Mouse (Mus musculus) lung, embryonic 14.5 days (tissue): ENCODE data around the gene Prrc2c. TPM values are rescaled to one million over a fixed set of nuclear protein-coding genes. Genes with fewer than 3 reads are reported as not detected.

Experiments
- ATAC-seq: fragments of 200-750 bp; cut with Nextera tagmentation; 2 replicates; pipeline ENCODE4 v1.8.0; 2017; ENCODE audit warnings: mild to moderate bottlenecking, moderate TSS enrichment, moderate library complexity; ENCODE audit not compliant: insufficient read depth
- DNase-seq: peaks from one replicate; pipeline ENCODE4 v3.0.0-alpha.2; 2015
- H3K27ac ChIP-seq: fragments of 300-500 bp; sonication (generic); 2 replicates; pipeline ENCODE4 v1.5.1; 2014; ENCODE audit warnings: low read depth, mild to moderate bottlenecking, moderate library complexity
- H3K27me3 ChIP-seq: fragments of 300-500 bp; sonication (generic); 2 replicates; pipeline ENCODE4 v1.6.1; 2014; ENCODE audit warnings: low read length, control low read depth; ENCODE audit not compliant: insufficient read depth
- H3K36me3 ChIP-seq: fragments of 300-500 bp; sonication (generic); 2 replicates; pipeline ENCODE4 v1.6.1; 2014; ENCODE audit warnings: control low read depth; ENCODE audit not compliant: insufficient read depth
- H3K4me1 ChIP-seq: fragments of 300-500 bp; sonication (generic); 2 replicates; pipeline ENCODE4 v1.6.1; 2014; ENCODE audit warnings: antibody characterized with exemption, control low read depth; ENCODE audit not compliant: insufficient read depth
- H3K4me2 ChIP-seq: fragments of 300-500 bp; sonication (generic); 2 replicates; pipeline ENCODE4 v1.6.1; 2014; ENCODE audit warnings: mild to moderate bottlenecking
- H3K4me3 ChIP-seq: fragments of 300-500 bp; sonication (generic); 2 replicates; pipeline ENCODE4 v1.5.1; 2014; ENCODE audit warnings: low read depth, low read length
- H3K9ac ChIP-seq: fragments of 300-500 bp; sonication (generic); 2 replicates; pipeline ENCODE4 v1.6.1; 2014
- H3K9me3 ChIP-seq: fragments of 300-500 bp; sonication (generic); 2 replicates; pipeline ENCODE4 v1.6.1; 2016; ENCODE audit warnings: low read depth, low read length, control low read depth
- CTCF ChIP-seq: IDR thresholded peaks from 2 replicates; pipeline ENCODE4 v1.5.1; 2016; ENCODE audit warnings: antibody characterized with exemption, low read depth
- WGBS: fragments of 180-500 bp; shearing (Covaris S2); extraction: QIAGEN DNeasy Blood & Tissue Kit; methylation state at CpG from one replicate; pipeline ENCODE4 v1.1.7; 2014; 5-methylcytosine and 5-hydroxymethylcytosine counted together
- polyA plus RNA-seq: library from polyadenylated mRNA; unstranded; fragments of >200 nt; fragmentation: Nextera tagmentation; extraction: Ambion mirVana; gene quantifications from 2 replicates; pipeline ENCODE4 v1.2.1, GENCODE M21; 2014

Gene Prrc2c
- polyA plus RNA-seq, 1 experiment from 2014 or later, result 178 TPM

DNA sequence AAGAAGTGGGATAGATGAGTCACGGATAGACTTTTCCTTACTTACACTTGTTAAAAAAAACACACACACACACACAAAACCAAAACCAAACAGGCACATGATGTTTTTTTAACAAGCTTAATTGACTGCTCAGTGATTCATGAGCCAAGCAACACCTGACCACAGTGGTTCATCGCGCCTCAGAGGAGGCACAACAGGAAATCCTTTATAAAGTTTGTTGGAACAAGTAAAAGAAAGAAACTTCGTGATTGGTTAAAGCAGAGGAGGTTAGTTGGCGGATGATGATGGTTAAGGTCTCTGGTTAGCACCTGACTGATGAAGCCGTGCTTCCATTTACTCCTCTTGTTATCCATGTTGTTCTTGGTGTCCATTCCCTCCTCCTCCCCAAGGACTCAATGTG is 11.7 kb upstream of the Prrc2c start:
- ATAC-seq, result no peak
- no peak for DNase-seq
- H3K9me3 ChIP-seq, result no peaks in the 10 kb centered on the region
- H3K4me1 ChIP-seq, result no peaks in the 10 kb centered on the region
- no peaks in the 10 kb centered on the region for H3K27me3 ChIP-seq
- H3K4me3 ChIP-seq, result no peak overlapping the region
- WGBS, result 81% methylated on average over 6 of the region's 6 CpGs
- no peak overlapping the region for H3K9ac ChIP-seq
- H3K4me2 ChIP-seq, result no peak overlapping the region
- H3K36me3 ChIP-seq, result no peaks in the 10 kb centered on the region
- H3K27ac ChIP-seq, result no peak overlapping the region
- no peak for TF ChIP-seq CTCF

DNA sequence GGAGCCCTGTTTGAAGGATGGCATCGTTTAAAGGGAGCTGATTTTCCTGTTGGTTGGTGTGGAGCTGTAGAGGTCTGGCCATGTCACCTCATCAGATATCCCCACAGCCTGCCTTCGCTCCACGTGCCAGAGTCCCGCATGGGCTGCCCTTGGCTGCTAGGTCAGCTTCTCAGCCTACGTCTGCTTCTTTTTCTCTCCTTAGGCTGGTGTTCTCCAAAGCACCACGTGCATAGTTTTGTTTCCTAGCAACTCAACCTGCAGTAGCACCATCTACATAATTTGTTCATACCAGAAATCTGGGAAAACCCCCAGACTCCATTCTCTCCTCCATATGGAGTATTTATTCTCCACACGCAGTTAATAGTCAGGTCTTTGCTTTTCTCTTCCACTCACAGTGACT is 9.3 kb upstream of the Prrc2c start:
- TF ChIP-seq CTCF, result no peak
- Histone ChIP-seq H3K27me3 (no peaks in the 10 kb centered on the region), H3K4me2 (no peak overlapping the region), H3K4me1 (no peaks in the 10 kb centered on the region), H3K9ac (no peak overlapping the region), H3K36me3 (no peaks in the 10 kb centered on the region), H3K4me3 (no peak overlapping the region), H3K27ac (no peak overlapping the region), H3K9me3 (no peaks in the 10 kb centered on the region)
- ATAC-seq (no peak), DNase-seq (no peak)
- WGBS, result 47% methylated on average over 7 of the region's 7 CpGs

DNA sequence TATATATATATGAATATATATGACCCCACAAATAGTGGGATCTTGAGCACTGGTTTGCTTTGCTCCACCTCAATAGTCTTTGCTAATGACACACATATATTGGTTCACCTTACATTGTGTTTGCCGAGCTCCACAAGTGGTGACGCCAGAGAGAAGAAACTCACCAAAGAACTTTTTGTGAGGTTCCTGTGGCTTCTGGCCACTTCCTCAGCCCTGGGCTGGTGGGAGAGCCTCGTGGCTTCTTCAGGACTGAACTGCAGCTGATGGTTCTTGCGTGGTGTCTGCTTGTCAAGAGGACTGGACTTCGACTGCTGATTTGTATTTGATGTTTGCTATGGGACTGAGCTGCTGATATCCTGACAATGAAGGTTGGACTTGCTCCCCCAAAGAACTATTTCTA is 8.4 kb upstream of the Prrc2c start:
- Histone ChIP-seq H3K9me3 (no peaks in the 10 kb centered on the region), H3K36me3 (no peaks in the 10 kb centered on the region)

GRCm38 (mm10) chr1:162739831-162740394 is 443 bp downstream of the Prrc2c start:
- H3K4me1 ChIP-seq, result peaks cover 9% of the 10 kb centered on the region; the same call in 1 of the 2 replicates
- H3K27ac ChIP-seq, result peak overlapping the region; percentile 100
- TF ChIP-seq CTCF, result no peak
- H3K27me3 ChIP-seq, result no peaks in the 10 kb centered on the region
- H3K36me3 ChIP-seq, result peaks cover 4% of the 10 kb centered on the region
- peak; percentile 88 for ATAC-seq
- H3K4me2 ChIP-seq, result peak overlapping the region; percentile 66
- WGBS, result under 1% methylated on average over 58 of the region's 58 CpGs
- H3K4me3 ChIP-seq, result peak overlapping the region; percentile 100
- no peaks in the 10 kb centered on the region for H3K9me3 ChIP-seq
- H3K9ac ChIP-seq, result peak overlapping the region; percentile 100
- peak; percentile 53 for DNase-seq

More for the DNA sequence above, 8.4 kb upstream of the Prrc2c start:
- H3K4me1 ChIP-seq, result no peaks in the 10 kb centered on the region
- TF ChIP-seq CTCF, result no peak
- H3K4me3 ChIP-seq, result no peak overlapping the region
- no peak overlapping the region for H3K4me2 ChIP-seq
- no peak overlapping the region for H3K27ac ChIP-seq
- no peak for DNase-seq
- H3K9ac ChIP-seq, result no peak overlapping the region
- ATAC-seq, result no peak
- 64% methylated on average over 5 of the region's 5 CpGs for WGBS
- no peaks in the 10 kb centered on the region for H3K27me3 ChIP-seq

- Histone ChIP-seq H3K9me3 (no peaks in the 10 kb centered on the region), H3K27me3 (no peaks in the 10 kb centered on the region), H3K9ac (peak overlapping the region; percentile 100), H3K4me2 (peak overlapping the region; percentile 66), H3K4me3 (peak overlapping the region; percentile 100), H3K27ac (peak overlapping the region; percentile 100), H3K4me1 (peaks cover 9% of the 10 kb centered on the region; the same call in 1 of the 2 replicates), H3K36me3 (peaks cover 4% of the 10 kb centered on the region)
- no peak for ATAC-seq
- WGBS, result under 1% methylated on average over 10 of the region's 10 CpGs
- TF ChIP-seq CTCF, result no peak
- DNase-seq, result peak; percentile 75
Observed at GRCm38 (mm10) chr1:162739406-162739805, 950 bp downstream of the Prrc2c start.

- H3K36me3 ChIP-seq, result peaks cover 4% of the 10 kb centered on the region
- TF ChIP-seq CTCF, result no peak
- peak overlapping the region; percentile 66 for H3K4me2 ChIP-seq
- H3K4me3 ChIP-seq, result peak overlapping the region; percentile 100
- DNase-seq (peak; percentile 56), ATAC-seq (no peak)
- H3K9ac ChIP-seq, result peak overlapping the region; percentile 100
- H3K27me3 ChIP-seq, result no peaks in the 10 kb centered on the region
- H3K9me3 ChIP-seq, result no peaks in the 10 kb centered on the region
- H3K27ac ChIP-seq, result no peak overlapping the region
- peaks cover 9% of the 10 kb centered on the region; the same call in 1 of the 2 replicates for H3K4me1 ChIP-seq
- WGBS, result 12% methylated on average over 2 of the region's 2 CpGs
Observed at GRCm38 (mm10) chr1:162738472-162738871, 1.9 kb downstream of the Prrc2c start.

DNA sequence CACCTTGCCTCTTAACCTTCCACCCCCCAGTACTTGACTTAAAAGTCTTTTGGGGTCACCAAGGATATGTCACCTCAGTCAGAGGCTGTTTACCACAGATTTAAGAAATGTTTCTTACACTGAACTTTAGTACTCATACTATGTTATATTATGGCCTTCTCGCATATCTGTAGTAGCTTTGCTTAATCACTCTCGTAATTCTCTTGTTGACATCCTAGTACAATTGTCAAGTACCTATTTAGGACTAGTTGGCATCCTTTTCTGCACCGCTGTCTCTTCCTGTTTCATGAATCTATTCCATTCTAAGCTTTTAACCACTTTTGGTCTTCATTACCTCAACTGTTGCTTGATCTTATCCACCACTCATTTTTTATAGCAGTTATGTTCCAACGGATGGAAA is 5.3 kb downstream of the Prrc2c start:
- DNase-seq (no peak), ATAC-seq (no peak)
- H3K9me3 ChIP-seq, result no peaks in the 10 kb centered on the region
- no peak overlapping the region for H3K4me2 ChIP-seq
- no peak overlapping the region for H3K27ac ChIP-seq
- H3K36me3 ChIP-seq, result peaks cover 8% of the 10 kb centered on the region
- no peaks in the 10 kb centered on the region for H3K27me3 ChIP-seq
- 71% methylated on average over 4 of the region's 4 CpGs for WGBS
- no peak overlapping the region for H3K4me3 ChIP-seq
- no peak overlapping the region for H3K9ac ChIP-seq
- peaks cover 9% of the 10 kb centered on the region; the same call in 1 of the 2 replicates for H3K4me1 ChIP-seq
- no peak for TF ChIP-seq CTCF
